Mouse (Mus musculus): ENCODE measurements around the gene Cmbl.
A peak's percentile ranks its signal among the peaks of the same experiment; 100 is the strongest.

Cmbl gene

DNA sequence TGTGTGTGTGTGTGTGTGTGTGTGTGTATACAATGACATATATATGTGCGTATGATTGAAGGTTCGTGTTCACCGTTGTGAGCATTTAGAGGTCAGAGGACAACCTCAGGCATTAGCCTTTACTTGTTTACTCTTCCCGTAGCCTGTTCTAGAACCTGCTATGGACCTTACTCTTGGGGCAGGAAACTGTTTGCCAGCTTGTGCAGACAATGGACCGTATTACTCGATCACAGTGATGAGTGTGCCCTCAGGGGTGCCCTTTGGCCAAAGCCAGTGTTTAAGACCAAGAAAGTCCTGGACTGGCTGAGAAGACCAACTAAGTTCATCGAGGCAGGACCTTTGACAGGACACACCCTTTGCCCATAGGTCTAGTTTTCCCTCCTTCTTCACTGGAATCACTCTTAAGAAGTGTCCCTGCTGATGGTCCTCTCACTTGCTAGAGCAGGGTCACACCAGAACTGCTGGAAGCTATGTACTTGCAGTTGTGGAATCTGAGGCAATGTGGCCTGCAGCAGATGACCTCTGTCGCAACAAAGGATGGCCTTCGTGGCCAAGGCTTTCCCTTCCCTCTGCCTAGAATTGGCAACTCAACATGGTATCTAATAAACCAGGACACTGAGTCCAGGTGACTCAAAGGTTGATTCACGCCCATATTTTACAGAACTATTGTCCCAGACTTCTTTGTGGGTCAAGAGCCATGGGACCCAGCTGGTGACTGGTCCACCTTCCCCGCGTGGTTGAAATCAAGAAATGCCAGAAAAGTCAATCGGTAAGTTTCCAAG, 18.3 kb downstream of the Cmbl start:
- no peak for DNase-seq (ENCODE audit: low spot score)

DNA sequence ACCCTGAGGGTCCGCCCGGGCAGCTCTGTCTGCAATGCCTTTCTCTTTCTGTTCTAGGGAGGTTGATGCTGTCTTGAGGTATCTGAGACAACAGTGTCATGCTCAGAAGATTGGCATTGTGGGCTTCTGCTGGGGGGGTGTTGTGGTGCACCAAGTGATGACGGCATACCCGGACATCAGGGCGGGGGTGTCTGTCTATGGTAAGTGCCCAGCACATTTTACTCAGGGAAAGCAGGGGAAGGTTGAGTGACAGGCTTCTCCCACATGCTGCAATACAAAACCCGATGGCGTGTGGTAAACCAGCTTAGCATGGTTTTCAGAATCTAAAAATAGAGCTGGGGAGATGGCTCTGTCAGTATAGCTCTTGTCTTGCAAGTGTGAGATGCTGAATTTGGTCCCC, 20.0 kb downstream of the Cmbl start:
- DNase-seq (ENCODE audit: low spot score) = no peak

DNA sequence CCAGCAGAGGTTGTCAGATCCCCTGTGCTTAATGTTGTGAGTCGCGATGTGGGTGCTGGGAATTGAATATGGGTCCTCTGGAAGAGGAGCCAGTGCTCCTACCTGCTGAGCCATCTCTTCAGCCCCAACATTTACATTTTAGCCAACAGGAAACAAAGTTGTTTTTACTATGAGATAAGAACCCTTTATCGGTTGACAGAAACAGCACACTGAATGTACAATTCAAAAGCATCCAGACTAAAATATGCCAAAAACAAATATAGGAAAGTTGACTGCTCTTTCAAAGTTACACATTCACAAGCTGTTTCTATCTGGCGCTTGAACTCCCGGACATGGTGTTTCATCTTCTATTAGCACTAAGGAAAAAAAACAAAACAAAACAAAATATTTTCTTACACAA, 20.9 kb downstream of the Cmbl start:
- no peak for DNase-seq (ENCODE audit: low spot score)

DNA sequence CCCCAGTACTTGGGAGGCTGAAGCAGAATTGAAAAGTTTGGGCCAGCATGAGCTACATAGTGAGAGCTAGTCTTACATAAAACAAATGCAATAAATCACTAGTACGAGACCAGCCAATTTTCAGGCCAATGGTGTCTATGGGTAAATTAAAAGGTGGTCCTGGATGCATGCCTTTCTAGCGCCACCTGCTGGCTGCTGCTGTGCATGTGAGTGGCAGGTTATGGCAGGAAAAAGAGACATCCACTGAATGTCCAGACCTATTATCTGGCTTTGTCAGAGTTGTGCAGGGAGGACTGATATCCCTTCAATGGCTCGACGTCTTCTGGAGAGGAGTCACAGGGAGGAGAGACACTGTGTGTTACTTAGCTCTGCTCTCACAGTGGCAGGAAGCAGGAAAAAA, 21.3 kb downstream of the Cmbl start:
- peak; percentile 89 for DNase-seq (ENCODE audit: low spot score)

DNA sequence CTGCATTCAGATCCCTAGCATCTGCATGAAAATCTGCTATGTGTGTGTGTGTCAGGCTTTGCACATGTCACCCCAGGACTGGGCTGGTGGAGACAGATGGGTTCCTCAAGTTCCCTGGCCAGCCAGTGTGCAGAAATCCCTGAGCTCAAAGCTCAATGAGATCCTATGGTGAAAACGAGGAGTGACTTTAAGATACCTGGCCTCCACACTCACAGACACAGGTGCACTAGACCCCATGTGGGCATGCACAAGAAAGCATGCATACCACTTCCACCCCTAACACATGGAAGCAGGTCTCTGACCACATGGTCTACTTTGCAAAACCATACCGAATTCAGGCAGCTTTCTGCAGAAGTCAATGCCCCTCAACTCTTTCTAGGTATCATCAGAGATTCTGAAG, 22.6 kb downstream of the Cmbl start:
- DNase-seq (ENCODE audit: low spot score) = no peak

DNA sequence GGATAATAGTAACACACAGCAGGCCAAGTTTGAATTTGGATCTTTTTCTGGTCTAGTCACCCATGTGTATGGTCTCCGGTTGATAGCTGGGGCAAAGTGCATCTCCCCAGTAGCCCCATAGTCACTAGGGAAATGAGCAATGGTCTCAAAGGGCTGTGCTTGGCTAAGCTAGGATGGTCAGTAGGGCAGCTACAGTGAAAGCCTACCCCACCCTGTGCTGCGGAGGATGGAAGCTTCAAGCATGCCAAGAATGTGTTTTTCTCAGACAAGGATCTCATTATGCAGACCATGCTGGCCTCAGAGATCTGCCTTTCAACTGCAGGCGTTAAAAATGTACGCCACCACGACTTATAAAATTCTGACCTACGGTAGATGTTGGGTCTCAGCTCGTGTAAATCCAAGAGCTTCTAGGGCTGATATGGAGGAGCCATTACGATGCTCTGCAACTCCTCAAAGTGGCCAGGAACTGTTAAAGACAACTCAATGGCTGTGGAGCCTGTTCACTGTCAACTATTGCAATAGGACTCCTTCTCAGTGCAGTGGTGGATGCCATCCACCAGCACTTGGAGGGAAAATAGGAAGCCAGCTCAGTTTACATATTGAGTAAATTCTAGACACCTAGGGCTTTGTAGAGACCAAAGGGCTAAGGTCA, 23.9 kb downstream of the Cmbl start:
- DNase-seq (ENCODE audit: low spot score) = no peak

DNA sequence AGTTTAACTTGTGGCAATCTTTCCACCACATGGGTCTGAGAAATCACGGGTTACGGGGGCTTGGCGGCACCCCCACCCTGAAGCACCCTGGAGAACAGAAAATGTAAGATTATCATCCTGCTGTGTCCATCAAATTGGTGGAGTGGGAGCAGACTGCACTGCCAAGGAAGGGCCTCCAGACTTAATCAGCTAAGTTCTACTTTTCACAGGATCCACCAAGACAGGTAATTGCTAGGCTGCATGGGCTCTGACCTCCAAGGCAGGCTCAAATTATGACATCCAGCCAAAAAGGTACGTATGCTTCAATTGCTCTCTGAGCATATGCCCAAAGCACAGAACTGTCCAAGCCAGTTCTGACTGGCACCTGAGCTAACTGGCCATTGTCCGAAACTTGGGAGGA, 25.0 kb downstream of the Cmbl start:
- DNase-seq (ENCODE audit: low spot score) = no peak

DNA sequence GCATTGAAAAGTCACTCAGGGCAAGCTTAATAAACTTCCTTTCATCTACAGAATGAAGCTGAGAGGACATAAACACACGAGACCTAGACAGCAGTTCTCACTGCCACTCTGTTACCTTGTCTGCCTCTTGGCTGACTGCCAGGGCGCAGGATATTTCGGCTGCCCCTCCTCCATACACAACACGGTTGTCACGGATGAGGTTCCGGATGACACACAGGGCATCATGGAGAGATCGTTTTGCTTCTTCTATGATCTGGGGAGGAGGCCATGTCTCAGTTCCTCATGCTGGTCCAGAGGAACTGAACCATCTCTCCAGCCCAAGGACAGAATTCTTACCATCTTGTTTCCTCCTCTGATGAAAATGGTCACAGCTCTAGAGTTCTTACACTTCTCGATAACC, 27.3 kb downstream of the Cmbl start:
- DNase-seq (ENCODE audit: low spot score) = no peak

DNA sequence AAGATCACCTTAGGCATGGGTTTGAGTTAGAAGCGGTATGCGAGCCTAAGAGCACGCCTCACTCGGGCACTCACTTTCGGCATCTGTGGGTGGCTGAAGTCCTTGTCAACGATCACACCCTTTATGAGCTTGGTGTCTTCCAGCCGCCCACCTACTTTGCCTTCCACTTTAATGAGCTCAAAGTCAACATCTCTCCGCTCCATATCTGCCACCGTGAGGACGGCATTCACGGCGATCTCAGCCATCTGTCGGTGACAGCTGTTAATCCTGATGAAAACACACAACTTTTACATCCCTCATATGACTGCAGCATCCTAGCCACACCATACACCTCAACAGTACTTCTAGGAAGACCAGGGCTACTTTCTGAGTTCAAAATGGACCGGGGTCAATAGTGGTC, 29.1 kb downstream of the Cmbl start:
- no peak for DNase-seq (ENCODE audit: low spot score)

DNA sequence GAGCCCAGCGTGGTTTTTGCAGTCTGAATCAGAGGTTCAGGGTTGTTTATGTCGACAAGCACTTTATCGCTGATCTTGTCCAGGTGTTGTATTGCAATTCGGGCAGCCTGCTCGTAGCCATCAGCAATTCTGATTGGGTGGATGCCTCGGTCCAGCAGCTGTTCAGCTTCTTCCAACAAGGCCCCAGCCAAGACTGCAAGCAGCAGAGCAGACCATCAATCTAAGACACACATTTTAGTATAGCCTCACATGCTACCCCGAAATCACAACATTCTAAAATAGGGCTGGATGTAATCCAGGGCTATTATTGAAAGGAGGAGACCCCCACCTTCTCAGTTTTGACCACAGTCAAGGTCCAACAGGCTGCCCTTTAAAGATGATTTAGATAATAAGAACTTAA, 30.5 kb downstream of the Cmbl start:
- DNase-seq (ENCODE audit: low spot score) = no peak

DNA sequence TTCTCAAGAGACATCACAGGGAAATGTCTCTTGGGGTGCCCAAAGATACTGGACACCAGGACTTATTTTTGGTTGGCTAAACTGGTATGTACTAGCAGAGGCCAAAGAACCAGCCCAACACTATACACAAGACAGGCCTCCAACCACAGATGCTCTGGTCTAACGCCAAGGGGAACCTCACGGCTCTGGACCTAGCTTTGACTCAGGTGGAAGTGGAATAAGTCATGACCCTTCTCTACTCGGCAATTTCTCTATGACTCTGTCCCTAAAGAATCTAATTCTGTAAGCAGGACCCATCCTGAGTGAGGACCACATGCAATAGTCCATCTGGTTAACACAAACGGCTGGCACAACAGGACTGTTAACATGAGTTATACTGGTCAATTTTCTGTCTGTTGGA, 34.6 kb downstream of the Cmbl start:
- peak; percentile 27 for DNase-seq (ENCODE audit: low spot score)

DNA sequence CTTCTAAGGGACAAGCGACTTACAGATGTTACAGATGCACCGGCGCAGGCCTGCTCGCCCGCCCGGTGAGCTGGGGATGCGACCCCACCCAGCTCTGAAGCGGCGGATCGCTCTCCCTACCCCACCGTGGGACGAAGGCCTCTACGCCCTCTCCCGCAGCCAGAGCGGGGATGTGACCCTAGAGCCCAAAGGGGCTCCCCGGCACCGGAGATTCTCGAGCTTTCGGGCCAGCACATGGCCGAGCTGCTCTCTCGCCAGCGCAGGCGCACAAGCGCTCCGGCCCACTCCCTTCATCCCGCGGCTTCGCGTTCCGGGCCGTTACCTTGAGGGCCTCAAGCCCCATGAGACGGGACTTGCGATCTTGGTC, 36.1 kb downstream of the Cmbl start:
- DNase-seq (ENCODE audit: low spot score) = no peak

DNA sequence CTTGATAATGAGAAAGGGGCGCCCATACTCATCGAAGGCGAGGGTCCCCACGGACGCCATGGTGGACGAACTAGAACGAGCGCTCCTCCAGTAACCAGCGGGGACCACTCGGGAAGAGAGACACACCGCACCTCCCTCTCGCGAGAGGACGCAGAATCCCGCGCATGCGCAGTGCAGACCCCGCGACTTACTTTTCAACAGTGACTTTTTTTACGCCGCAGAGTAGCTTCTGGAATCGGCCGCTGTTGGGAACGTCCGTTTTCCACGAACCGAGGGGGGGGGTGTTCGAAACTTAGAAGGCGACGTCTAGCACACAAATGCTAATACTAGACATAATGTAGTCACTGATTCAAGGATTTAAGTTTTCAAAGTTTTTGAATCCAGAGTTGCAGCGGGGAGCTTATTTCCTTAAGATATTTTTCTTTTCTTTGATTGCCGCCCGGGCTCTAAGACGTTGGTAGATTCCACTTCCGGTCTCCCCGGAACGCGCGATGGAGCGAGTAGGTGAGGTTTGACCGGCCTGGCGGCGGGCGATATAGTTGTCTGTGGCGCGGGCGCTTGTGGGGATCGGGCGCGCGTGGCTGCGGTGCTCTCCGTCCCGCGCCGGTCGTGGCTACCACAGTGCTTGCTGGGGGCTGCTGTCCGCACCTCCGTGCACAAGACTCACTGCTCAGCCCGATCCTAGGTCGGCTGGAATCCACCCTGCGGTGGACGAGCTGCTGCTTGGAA, 36.6 kb downstream of the Cmbl start, which contains the start of the genes Cct5 and Fam173b:
Gene Cct5, minus strand, starts transcription at position 159 of the 729 bp plus-strand sequence.
Gene Fam173b, plus strand, starts transcription at position 207 of the 729 bp plus-strand sequence.
- peak; percentile 100 for DNase-seq (ENCODE audit: low spot score)

DNA sequence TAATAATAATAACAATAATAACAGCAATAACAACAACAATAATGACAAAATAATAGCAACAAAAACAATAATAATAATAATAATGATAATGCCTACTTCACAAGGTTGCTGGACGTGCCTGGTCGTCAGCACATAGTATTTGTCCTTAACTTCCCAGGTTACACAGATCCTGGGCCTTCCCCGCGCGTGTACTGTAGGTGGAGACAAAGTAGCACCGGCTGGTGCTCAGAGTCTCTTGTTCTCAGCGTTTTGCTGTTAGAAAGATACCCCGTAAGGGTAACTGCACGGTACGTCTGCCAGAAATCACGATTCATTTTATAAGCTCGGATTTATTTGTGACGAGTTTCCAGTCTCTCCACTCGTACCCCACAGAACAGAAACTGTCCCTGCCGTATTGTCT, 37.2 kb downstream of the Cmbl start:
- peak; percentile 89 for DNase-seq (ENCODE audit: low spot score)

DNA sequence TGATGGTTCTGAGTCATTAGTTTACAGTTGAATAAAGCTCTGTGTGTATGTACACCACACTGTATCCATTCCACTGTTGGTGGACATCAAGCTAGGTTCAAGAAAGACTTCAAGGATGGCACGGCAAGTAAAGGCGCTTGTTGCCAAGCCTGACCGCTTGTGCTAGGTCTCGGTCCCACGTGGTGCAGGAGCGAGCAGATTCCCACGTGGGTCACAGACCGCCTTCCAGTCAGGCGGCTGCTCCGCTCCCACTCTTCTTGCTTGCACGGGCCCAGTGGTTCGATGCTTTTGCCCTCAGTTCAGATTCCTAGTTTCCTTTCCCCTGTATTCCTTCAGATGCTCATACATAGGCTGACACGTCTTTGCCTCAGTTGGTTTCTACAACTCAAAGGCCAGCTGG, 37.9 kb downstream of the Cmbl start:
- no peak for DNase-seq (ENCODE audit: low spot score)

DNA sequence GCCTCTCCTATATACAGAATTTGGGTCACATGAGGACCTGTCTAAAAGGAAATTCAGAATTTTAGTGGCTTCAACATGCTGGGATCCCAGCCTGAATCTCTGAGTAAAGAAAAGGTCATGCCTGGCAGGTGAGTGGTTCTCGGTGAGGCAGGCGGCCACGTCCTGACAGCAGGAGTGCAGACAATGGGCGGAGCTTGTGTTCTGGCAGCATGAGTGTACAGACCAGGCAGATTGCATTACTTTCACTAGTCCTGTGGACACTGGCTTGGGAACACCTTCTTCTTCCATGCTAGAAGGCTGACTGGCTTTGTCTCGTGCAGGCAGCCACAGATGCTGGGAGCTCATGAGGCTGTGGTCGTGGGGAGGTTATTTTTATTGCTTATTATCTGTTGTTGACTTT, 41.6 kb downstream of the Cmbl start:
- DNase-seq (ENCODE audit: low spot score) = no peak

DNA sequence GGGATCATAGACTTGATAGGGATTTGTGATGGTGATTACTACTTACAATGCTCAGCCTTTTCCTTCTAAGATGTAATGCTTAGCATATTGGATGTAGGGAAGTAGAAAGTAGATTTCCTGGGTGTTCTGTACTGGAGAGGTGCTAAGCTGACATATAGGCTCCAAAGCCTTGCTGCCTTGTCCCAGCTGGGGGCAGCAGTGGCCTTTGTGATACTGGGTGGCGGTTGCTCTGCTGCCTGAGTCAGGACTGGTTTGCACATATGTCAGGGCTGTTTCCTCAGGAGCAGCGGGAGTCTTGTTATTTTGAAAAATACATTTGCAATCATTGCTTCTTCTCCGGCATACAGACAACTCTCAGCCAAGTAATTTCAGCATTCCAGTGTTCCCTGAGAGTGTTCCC, 45.8 kb downstream of the Cmbl start:
- DNase-seq (ENCODE audit: low spot score) = peak; percentile 40

DNA sequence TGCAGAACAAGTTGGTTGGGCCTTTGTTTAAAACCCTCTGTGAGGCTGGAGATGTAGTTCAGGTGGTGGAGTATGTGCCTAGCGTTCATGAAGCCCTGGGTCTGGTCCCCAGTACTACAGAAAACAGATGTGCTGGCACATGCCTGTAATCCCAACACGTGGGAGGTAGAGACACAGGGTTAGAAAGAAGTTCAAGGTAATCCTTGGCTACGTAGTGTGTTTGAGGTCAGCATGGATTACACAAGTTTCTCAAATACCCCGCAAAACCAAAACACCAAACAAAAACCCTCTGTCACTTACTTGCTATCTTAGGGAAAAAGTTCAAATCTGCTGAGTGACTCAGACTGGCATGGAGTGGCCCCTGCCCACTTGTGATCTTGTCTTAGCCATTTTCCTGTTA, 46.8 kb downstream of the Cmbl start:
- DNase-seq (ENCODE audit: low spot score) = no peak

DNA sequence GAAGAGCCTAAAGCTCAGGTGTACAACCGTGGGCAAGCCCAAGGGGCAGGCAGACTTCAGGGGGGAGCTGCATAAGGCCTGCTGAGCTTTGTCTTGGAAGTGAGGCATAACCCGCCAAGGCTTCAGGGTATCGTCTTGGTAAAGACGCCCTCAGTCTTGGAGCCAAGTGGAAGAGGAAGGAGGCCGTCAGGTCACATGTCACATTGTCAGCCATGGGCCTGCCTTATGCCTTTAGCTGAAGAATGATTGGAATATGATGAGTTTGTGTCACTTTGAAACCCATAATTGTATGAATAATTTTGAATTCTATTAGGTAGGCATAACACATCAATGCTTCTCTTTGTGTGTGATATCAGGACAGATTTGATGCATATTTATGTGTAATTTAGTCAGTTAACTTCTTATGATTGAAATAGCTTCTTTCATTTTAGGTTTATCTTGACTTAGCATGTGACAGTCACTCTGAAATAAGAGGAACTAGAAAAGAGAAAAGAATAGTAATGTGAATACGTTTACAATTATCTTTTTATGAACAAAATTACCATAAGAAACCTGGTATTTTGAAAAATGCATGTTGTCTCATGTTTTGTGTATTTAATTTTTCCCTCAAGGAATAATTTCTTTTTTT, 48.8 kb downstream of the Cmbl start:
- no peak for DNase-seq (ENCODE audit: low spot score)

DNA sequence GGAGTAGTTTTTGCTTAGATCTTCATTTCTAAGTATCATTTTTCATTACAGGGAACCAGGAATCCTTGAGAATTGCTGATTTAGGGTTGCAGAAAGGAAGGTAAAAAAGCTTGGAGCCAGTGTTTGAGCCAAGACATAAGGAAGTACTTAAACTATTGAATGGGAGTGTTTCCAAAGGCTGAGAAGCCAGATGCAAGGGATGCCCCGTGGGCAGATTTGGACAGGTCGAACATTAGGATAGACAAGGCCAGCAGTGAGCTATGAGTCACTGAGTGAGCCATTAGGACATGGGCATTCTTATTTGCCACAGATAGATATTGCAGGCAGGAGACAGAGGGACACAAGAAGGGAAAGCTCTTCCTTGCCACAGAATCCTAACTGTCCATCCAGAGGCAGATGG, 49.5 kb downstream of the Cmbl start:
- no peak for DNase-seq (ENCODE audit: low spot score)

DNA sequence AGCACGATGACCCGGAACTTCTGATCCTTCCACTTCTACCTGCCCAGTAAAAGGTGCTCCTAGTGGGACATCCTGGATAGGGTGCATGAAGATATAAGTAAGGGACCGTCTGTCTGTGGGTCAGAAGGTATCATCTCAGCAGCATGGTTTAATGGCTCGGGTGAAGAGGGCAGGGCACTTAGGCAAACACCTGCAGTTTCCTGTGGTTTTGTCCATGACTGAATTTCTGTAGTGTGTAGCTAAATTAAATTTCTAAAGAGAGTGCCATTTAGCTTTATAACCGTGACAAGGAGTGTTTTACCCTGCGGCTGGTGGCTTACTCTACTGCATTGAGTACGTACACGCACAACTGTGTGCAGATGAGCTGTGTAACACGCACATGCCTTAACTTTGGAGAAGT, 52.1 kb downstream of the Cmbl start:
- no peak for DNase-seq (ENCODE audit: low spot score)

DNA sequence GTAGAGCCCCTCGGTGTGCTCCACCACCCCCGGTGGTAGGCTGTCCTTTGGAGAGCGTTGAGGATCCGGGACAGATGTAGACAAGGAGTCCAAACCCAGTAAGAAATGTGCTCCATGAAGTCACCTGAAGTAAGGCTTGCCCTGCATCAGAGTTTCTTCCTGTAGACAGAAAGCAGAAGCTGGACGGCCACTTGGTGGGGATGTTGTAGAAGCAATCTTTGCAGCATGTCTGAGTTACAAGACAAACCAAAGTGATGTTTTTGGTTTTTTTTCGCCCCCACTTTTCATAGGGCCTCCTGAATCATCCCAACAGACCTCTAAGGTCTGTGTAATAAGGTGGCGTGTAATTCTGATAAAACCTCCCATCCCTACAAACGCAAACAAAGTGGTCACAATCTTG, 54.3 kb downstream of the Cmbl start:
- no peak for DNase-seq (ENCODE audit: low spot score)
